Mouse (Mus musculus) heart, adult 11 months (tissue): Measurements from ENCODE around the gene Gm10282.
A peak's percentile ranks its signal among the peaks of the same experiment; 100 is the strongest.

Source experiments
- DNase-seq: peaks from one replicate; pipeline ENCODE4 v3.0.0; 2022

The Gm10282 gene

GRCm38 (mm10) chr8:72305210-72305905, at the start of gene Gm10282:
Gm10282 (minus strand) TSS chr8:72305260.
- peak; percentile 91 for DNase-seq

GRCm38 (mm10) chr8:72354272-72354671, 49.2 kb upstream of the Gm10282 start:
- DNase-seq: peak; percentile 98

GRCm38 (mm10) chr8:72353700-72354045, 48.6 kb upstream of the Gm10282 start:
- DNase-seq: no peak

- peak; percentile 94 for DNase-seq
Measured at GRCm38 (mm10) chr8:72352951-72353699, 48.1 kb upstream of the Gm10282 start.

GRCm38 (mm10) chr8:72351405-72352005, 46.4 kb upstream of the Gm10282 start:
- DNase-seq: no peak

- DNase-seq: peak; percentile 95
Measured at GRCm38 (mm10) chr8:72350727-72351126, 45.7 kb upstream of the Gm10282 start.

- DNase-seq: peak; percentile 96
Measured at GRCm38 (mm10) chr8:72349838-72350237, 44.8 kb upstream of the Gm10282 start.

GRCm38 (mm10) chr8:72348956-72349355, 43.9 kb upstream of the Gm10282 start:
- no peak for DNase-seq

GRCm38 (mm10) chr8:72348114-72348513, 43.1 kb upstream of the Gm10282 start:
- DNase-seq: no peak

- DNase-seq: no peak
Measured at GRCm38 (mm10) chr8:72347553-72347952, 42.5 kb upstream of the Gm10282 start.

GRCm38 (mm10) chr8:72343725-72344124, 38.7 kb upstream of the Gm10282 start:
- DNase-seq: no peak

GRCm38 (mm10) chr8:72342556-72343300, 37.7 kb upstream of the Gm10282 start:
- DNase-seq: no peak

GRCm38 (mm10) chr8:72337034-72337433, 32.0 kb upstream of the Gm10282 start:
- peak; percentile 93 for DNase-seq

- peak; percentile 94 for DNase-seq
Measured at GRCm38 (mm10) chr8:72336273-72336672, 31.2 kb upstream of the Gm10282 start.

- no peak for DNase-seq
Measured at GRCm38 (mm10) chr8:72334144-72334641, 29.1 kb upstream of the Gm10282 start.

GRCm38 (mm10) chr8:72333429-72334143, 28.5 kb upstream of the Gm10282 start:
- DNase-seq: no peak

- peak; percentile 95 for DNase-seq
Measured at GRCm38 (mm10) chr8:72331631-72332030, 26.6 kb upstream of the Gm10282 start.

GRCm38 (mm10) chr8:72330806-72331516, 25.9 kb upstream of the Gm10282 start:
- no peak for DNase-seq

GRCm38 (mm10) chr8:72329116-72329515, 24.1 kb upstream of the Gm10282 start:
- no peak for DNase-seq

GRCm38 (mm10) chr8:72324708-72325107, 19.6 kb upstream of the Gm10282 start:
- peak; percentile 93 for DNase-seq

- DNase-seq: peak; percentile 96
Measured at GRCm38 (mm10) chr8:72324036-72324706, 19.1 kb upstream of the Gm10282 start.
